Mouse (Mus musculus): ENCODE data around the gene Krtap7-1. TPM values are rescaled to one million over a fixed set of nuclear protein-coding genes. Genes with fewer than 3 reads are reported as not detected.

Gene Krtap7-1
- polyA plus RNA-seq, 1 experiment = not detected

Other genes starting within 250 kb of the Krtap7-1 start
- gene Krtap21-1, start 104.5 kb downstream of the Krtap7-1 start, polyA plus RNA-seq (2012; rRNA removed) = not detected in 2 replicates
- gene Krtap6-2, start 88.2 kb downstream of the Krtap7-1 start, polyA plus RNA-seq (2012; rRNA removed) = not detected in 2 replicates
- gene Krtap8-1, start 20.4 kb downstream of the Krtap7-1 start, polyA plus RNA-seq (2012; rRNA removed) = not detected in 2 replicates
- gene Krtap11-1, start 62.9 kb upstream of the Krtap7-1 start, polyA plus RNA-seq (2012; rRNA removed) = not detected in 2 replicates

Measured in urinary bladder, adult 2 months (tissue).